Mouse (Mus musculus) MEL (cell line): ENCODE measurements at regions not wholly inside any gene's neighbourhood (a gene's known extent, or its start where the extent isn't known, plus 50 kb on each side); places are given as distances from the start of the nearest gene placed in this dataset.

ENCODE experiments used
- DNase-seq: peaks from one replicate; pipeline ENCODE4 v3.0.0; 2011; ENCODE audit warnings: low read depth, low spot score
- H3K27ac ChIP-seq: 2 replicates; pipeline ENCODE4 v1.5.1; 2012; ENCODE audit warnings: low read depth, mild to moderate bottlenecking, control low read depth, low read length, moderate library complexity; ENCODE audit not compliant: control insufficient read depth
- H3K27me3 ChIP-seq, 2 experiments: fragments of 150-350 bp in 1 of 2; sonication (generic) in 1 of 2; 2 replicates each; pipeline ENCODE4 v1.6.1; 2012; ENCODE audit warnings: low read length in 2 of 2, mild to moderate bottlenecking in 2 of 2, improper control_type of control experiment in 1 of 2, moderate library complexity in 1 of 2; ENCODE audit not compliant: insufficient read depth in 2 of 2, control insufficient read depth in 1 of 2
- H3K36me3 ChIP-seq, 2 experiments: 2 replicates each; pipeline ENCODE4 v1.6.1; 2012 to 2014; ENCODE audit warnings: low read length in 2 of 2, improper control_type of control experiment in 1 of 2, inconsistent platforms in 1 of 2, mild to moderate bottlenecking in 1 of 2; ENCODE audit not compliant: insufficient read depth in 2 of 2, control insufficient read depth in 1 of 2
- H3K4me1 ChIP-seq, 2 experiments: fragments of 150-350 bp in 1 of 2; sonication (generic) in 1 of 2; 2 replicates each; pipeline ENCODE4 v1.6.1; 2012; ENCODE audit warnings: low read length in 2 of 2, improper control_type of control experiment in 1 of 2, mild to moderate bottlenecking in 1 of 2; ENCODE audit not compliant: insufficient read depth in 2 of 2, control insufficient read depth in 1 of 2
- H3K4me3 ChIP-seq, 2 experiments: fragments of 150-350 bp in 1 of 2; sonication (generic) in 1 of 2; 2 replicates each; pipeline ENCODE4 v1.5.1; 2012; ENCODE audit warnings: low read depth in 2 of 2, low read length in 2 of 2, mild to moderate bottlenecking in 2 of 2, moderate library complexity in 2 of 2, control low read depth in 1 of 2, improper control_type of control experiment in 1 of 2; ENCODE audit not compliant: control insufficient read depth in 1 of 2, insufficient read depth in 1 of 2
- H3K79me2 ChIP-seq: 2 replicates; pipeline ENCODE4 v1.6.1; 2012; ENCODE audit warnings: mild to moderate bottlenecking, low read length, moderate library complexity; ENCODE audit not compliant: control insufficient read depth, poor library complexity, insufficient read depth
- H3K9ac ChIP-seq: 2 replicates; pipeline ENCODE4 v1.6.1; 2012; ENCODE audit warnings: low read depth, mild to moderate bottlenecking, control low read depth, low read length, moderate library complexity; ENCODE audit not compliant: control insufficient read depth, poor library complexity, severe bottlenecking
- H3K9me3 ChIP-seq: fragments of 150-350 bp; sonication (generic); replicated peaks from 2 replicates; pipeline ENCODE4 v1.6.1; 2012; ENCODE audit warnings: mild to moderate bottlenecking, low read length, improper control_type of control experiment, moderate library complexity; ENCODE audit not compliant: insufficient read depth
- BHLHE40 ChIP-seq: IDR thresholded peaks from 2 replicates; pipeline ENCODE4 v1.6.1; 2012; ENCODE audit warnings: low read depth, mild to moderate bottlenecking, inconsistent platforms, low read length, improper control_type of control experiment, borderline replicate concordance
- CHD1 ChIP-seq: IDR thresholded peaks from 2 replicates; pipeline ENCODE4 v1.6.1; 2012; ENCODE audit warnings: low read depth, mild to moderate bottlenecking, inconsistent platforms, low read length, improper control_type of control experiment
- CHD2 ChIP-seq: IDR thresholded peaks from 2 replicates; pipeline ENCODE4 v1.6.1; 2011; ENCODE audit warnings: low read length, improper control_type of control experiment
- CTCF ChIP-seq, 3 experiments: IDR thresholded peaks in 2 of 3; conservative IDR thresholded peaks in 1 of 3; 2 replicates each; pipeline ENCODE4 v1.5.1; 2011 to 2012; ENCODE audit warnings: low read length in 3 of 3, low read depth in 2 of 3, mild to moderate bottlenecking in 2 of 3, improper control_type of control experiment in 1 of 3, inconsistent platforms in 1 of 3, mixed read lengths in 1 of 3, moderate library complexity in 1 of 3; ENCODE audit not compliant: control insufficient read depth in 1 of 3, insufficient read depth in 1 of 3, poor library complexity in 1 of 3, severe bottlenecking in 1 of 3
- ELF1 ChIP-seq: IDR thresholded peaks from 2 replicates; pipeline ENCODE4 v1.6.1; 2014; ENCODE audit warnings: low read depth, mild to moderate bottlenecking, inconsistent platforms, low read length, improper control_type of control experiment, moderate library complexity
- EP300 ChIP-seq, 2 experiments: IDR thresholded peaks; 2 replicates each; pipeline ENCODE4 v1.6.1; 2011; ENCODE audit warnings: improper control_type of control experiment in 2 of 2, low read length in 2 of 2, low read depth in 1 of 2, mild to moderate bottlenecking in 1 of 2
- ETS1 ChIP-seq: IDR thresholded peaks from 2 replicates; pipeline ENCODE4 v1.6.1; 2012; ENCODE audit warnings: low read depth, mild to moderate bottlenecking, inconsistent platforms, low read length, improper control_type of control experiment, moderate library complexity
- GABPA ChIP-seq: IDR thresholded peaks from 2 replicates; pipeline ENCODE4 v1.6.1; 2012; ENCODE audit warnings: low read depth, mild to moderate bottlenecking, inconsistent platforms, low read length, improper control_type of control experiment, moderate library complexity
- GATA1 ChIP-seq: IDR thresholded peaks from 2 replicates; pipeline ENCODE4 v1.6.1; 2011; ENCODE audit warnings: low read depth, low read length, improper control_type of control experiment
- JUND ChIP-seq: IDR thresholded peaks from 2 replicates; pipeline ENCODE4 v1.6.1; 2011; ENCODE audit warnings: low read depth, mild to moderate bottlenecking, improper control_type of control experiment, low read length
- MAFK ChIP-seq: IDR thresholded peaks from 2 replicates; pipeline ENCODE4 v1.6.1; 2011; ENCODE audit warnings: low read depth, mild to moderate bottlenecking, low read length, improper control_type of control experiment, borderline replicate concordance
- MAZ ChIP-seq: IDR thresholded peaks from 2 replicates; pipeline ENCODE4 v1.6.1; 2012; ENCODE audit warnings: low read depth, mild to moderate bottlenecking, inconsistent platforms, low read length, improper control_type of control experiment
- MXI1 ChIP-seq: IDR thresholded peaks from 2 replicates; pipeline ENCODE4 v1.6.1; 2011; ENCODE audit warnings: mild to moderate bottlenecking, low read depth, low read length, improper control_type of control experiment
- MYB ChIP-seq: IDR thresholded peaks from 2 replicates; pipeline ENCODE4 v1.6.1; 2011; ENCODE audit warnings: mild to moderate bottlenecking, low read depth, low read length, improper control_type of control experiment
- MYC ChIP-seq: IDR thresholded peaks from 2 replicates; pipeline ENCODE4 v1.6.1; 2011; ENCODE audit warnings: low read depth, mild to moderate bottlenecking, low read length, improper control_type of control experiment, moderate library complexity
- NELFE ChIP-seq: IDR thresholded peaks from 2 replicates; pipeline ENCODE4 v1.6.1; 2011; ENCODE audit warnings: low read depth, low read length, improper control_type of control experiment
- SIN3A ChIP-seq: IDR thresholded peaks from 2 replicates; pipeline ENCODE4 v1.6.1; 2012; ENCODE audit warnings: low read length, improper control_type of control experiment, inconsistent platforms
- TAL1 ChIP-seq: IDR thresholded peaks from 2 replicates; pipeline ENCODE4 v1.6.1; 2012; ENCODE audit warnings: mild to moderate bottlenecking, inconsistent platforms, low read length, moderate library complexity, mixed read lengths
- TBP ChIP-seq: IDR thresholded peaks from 2 replicates; pipeline ENCODE4 v1.8.0; 2011; ENCODE audit warnings: low read depth, low read length, improper control_type of control experiment
- TCF12 ChIP-seq: IDR thresholded peaks from 2 replicates; pipeline ENCODE4 v1.6.1; 2014; ENCODE audit warnings: low read depth, mild to moderate bottlenecking, inconsistent platforms, low read length, improper control_type of control experiment, moderate library complexity
- UBTF ChIP-seq: IDR thresholded peaks from 2 replicates; pipeline ENCODE4 v1.6.1; 2012; ENCODE audit warnings: low read depth, mild to moderate bottlenecking, inconsistent platforms, low read length, improper control_type of control experiment, moderate library complexity, borderline replicate concordance; ENCODE audit not compliant: insufficient read depth
- USF1 ChIP-seq: IDR thresholded peaks from 2 replicates; pipeline ENCODE4 v1.6.1; 2014; ENCODE audit warnings: low read depth, mild to moderate bottlenecking, inconsistent platforms, low read length, improper control_type of control experiment, moderate library complexity
- ZC3H11A ChIP-seq: IDR thresholded peaks from 2 replicates; pipeline ENCODE4 v1.6.1; 2012; ENCODE audit warnings: low read depth, mild to moderate bottlenecking, inconsistent platforms, low read length, improper control_type of control experiment
- ZKSCAN1 ChIP-seq: IDR thresholded peaks from 2 replicates; pipeline ENCODE4 v1.6.1; 2012; ENCODE audit warnings: low read depth, mild to moderate bottlenecking, inconsistent platforms, low read length, improper control_type of control experiment, moderate library complexity
- ZMIZ1 ChIP-seq: IDR thresholded peaks from 2 replicates; pipeline ENCODE4 v1.6.1; 2012; ENCODE audit warnings: low read depth, mild to moderate bottlenecking, inconsistent platforms, low read length, improper control_type of control experiment, moderate library complexity
- ZNF384 ChIP-seq: IDR thresholded peaks from 2 replicates; pipeline ENCODE4 v1.6.1; 2012; ENCODE audit warnings: low read depth, mild to moderate bottlenecking, inconsistent platforms, low read length, improper control_type of control experiment

DNA sequence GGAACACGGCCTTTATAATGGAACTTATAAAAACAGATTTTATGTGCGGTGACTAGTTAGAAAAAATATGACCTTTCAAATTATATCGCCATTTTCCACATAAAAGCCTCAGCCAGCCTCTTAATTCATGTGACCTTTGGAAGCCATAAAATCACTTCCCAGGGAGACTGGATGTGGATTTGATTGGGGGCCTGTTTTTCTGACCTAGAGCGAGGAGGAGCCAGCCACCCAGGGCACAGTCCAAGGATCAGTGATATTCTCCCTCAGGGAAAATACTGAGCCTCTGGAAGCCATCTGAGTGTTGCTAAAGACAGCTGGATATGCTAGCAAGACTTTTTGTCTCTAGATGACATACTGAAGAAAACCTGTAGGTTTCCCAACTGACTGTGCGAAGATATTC is 81.3 kb upstream of the Tent5a start:
- H3K9ac ChIP-seq: no peak overlapping the region
- H3K9me3 ChIP-seq: no peaks in the 10 kb centered on the region
- H3K36me3 ChIP-seq: no peaks in the 10 kb centered on the region; a peak in 1 of 4 replicates
- no peak overlapping the region for H3K4me3 ChIP-seq
- peaks cover 0 to 4% of the 10 kb centered on the region in 2 experiments; a peak in 2 of 4 replicates for H3K4me1 ChIP-seq
- H3K27me3 ChIP-seq: no peaks in the 10 kb centered on the region
- TF ChIP-seq CTCF (IDR thresholded peaks at IDR 0.05 in 2 of 3, conservative IDR thresholded peaks at IDR 0.05 in 1 of 3; ENCODE audit: control insufficient read depth in 1 of 3, insufficient read depth in 1 of 3, low read depth in 2 of 3, low read length in 3 of 3, poor library complexity in 1 of 3, severe bottlenecking in 1 of 3): no peak
- no peak for TF ChIP-seq NELFE
- no peak for TF ChIP-seq EP300 (IDR thresholded peaks at IDR 0.05; ENCODE audit: low read depth in 1 of 2, low read length in 2 of 2)
- no peak for TF ChIP-seq CHD2
- no peak for TF ChIP-seq USF1
- no peak for TF ChIP-seq ELF1
- TF ChIP-seq TBP: no peak
- no peak for TF ChIP-seq ZMIZ1
- TF ChIP-seq TAL1: no peak
- TF ChIP-seq MAZ: no peak
- no peak for TF ChIP-seq JUND
- TF ChIP-seq TCF12: no peak
- no peak for TF ChIP-seq MAFK
- no peak for TF ChIP-seq CHD1
- no peak for TF ChIP-seq SIN3A
- no peak for TF ChIP-seq ZKSCAN1
- TF ChIP-seq UBTF: no peak
- TF ChIP-seq MYB: no peak
- no peak for TF ChIP-seq MYC
- no peak for TF ChIP-seq ZC3H11A
- no peak for DNase-seq
- no peaks in the 10 kb centered on the region for H3K79me2 ChIP-seq
- no peak overlapping the region for H3K27ac ChIP-seq

DNA sequence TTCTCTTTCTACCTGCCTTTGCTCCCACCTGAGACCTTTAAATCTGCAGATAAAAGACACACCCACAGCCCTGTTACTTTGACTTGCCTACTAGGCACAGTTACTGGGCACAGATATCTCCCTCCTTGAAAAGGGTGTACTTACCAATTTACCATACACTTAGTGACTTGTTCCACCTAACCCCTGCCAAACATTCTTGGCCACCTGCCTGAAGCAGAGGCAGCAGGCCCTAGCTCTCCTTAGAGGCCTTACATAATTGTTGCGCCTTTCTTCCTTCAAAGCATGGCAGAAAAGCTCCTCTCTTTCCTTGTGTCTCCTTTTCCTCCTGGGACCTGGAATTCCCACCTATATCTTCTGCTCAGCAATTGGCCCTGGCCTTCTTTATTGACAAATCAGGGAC is 80.4 kb upstream of the Tent5a start:
- Histone ChIP-seq H3K4me1 (peaks cover 0 to 4% of the 10 kb centered on the region in 2 experiments; a peak in 2 of 4 replicates), H3K79me2 (no peaks in the 10 kb centered on the region)
- TF ChIP-seq MAZ (no peak), ELF1 (no peak), GABPA (no peak), NELFE (no peak), SIN3A (no peak), ETS1 (no peak), EP300 (IDR thresholded peaks at IDR 0.05; ENCODE audit: low read depth in 1 of 2, low read length in 2 of 2) (no peak), ZNF384 (no peak), CTCF (IDR thresholded peaks at IDR 0.05 in 2 of 3, conservative IDR thresholded peaks at IDR 0.05 in 1 of 3; ENCODE audit: control insufficient read depth in 1 of 3, insufficient read depth in 1 of 3, low read depth in 2 of 3, low read length in 3 of 3, poor library complexity in 1 of 3, severe bottlenecking in 1 of 3) (no peak), TAL1 (no peak), MXI1 (no peak), BHLHE40 (no peak), ZKSCAN1 (no peak), GATA1 (no peak)
- TF ChIP-seq, all 39 proteins: peak for 0
- Histone ChIP-seq H3K27me3 (no peaks in the 10 kb centered on the region), H3K36me3 (no peaks in the 10 kb centered on the region; a peak in 1 of 4 replicates), H3K27ac (no peak overlapping the region), H3K9me3 (no peaks in the 10 kb centered on the region), H3K9ac (no peak overlapping the region), H3K4me3 (no peak overlapping the region)
- DNase-seq: no peak
